Mouse (Mus musculus) kidney, embryonic 15.5 days (tissue): ENCODE measurements around the gene Gm17349. TPM values are rescaled to one million over a fixed set of nuclear protein-coding genes. Genes with fewer than 3 reads are reported as not detected.

Source experiments
- ATAC-seq: fragments of 200-750 bp; cut with Nextera tagmentation; replicated peaks from 2 replicates; pipeline ENCODE4 v1.8.0; 2017; ENCODE audit warnings: moderate TSS enrichment; ENCODE audit not compliant: low FRiP score
- H3K27ac ChIP-seq: fragments of 300-500 bp; sonication (generic); 2 replicates; pipeline ENCODE4 v1.5.1; 2015; ENCODE audit warnings: mild to moderate bottlenecking, inconsistent platforms
- H3K27me3 ChIP-seq: fragments of 300-500 bp; sonication (generic); 2 replicates; pipeline ENCODE4 v1.6.1; 2015; ENCODE audit warnings: inconsistent platforms
- H3K36me3 ChIP-seq: fragments of 300-500 bp; sonication (generic); 2 replicates; pipeline ENCODE4 v1.6.1; 2015; ENCODE audit warnings: inconsistent platforms
- H3K4me1 ChIP-seq: fragments of 300-500 bp; sonication (generic); 2 replicates; pipeline ENCODE4 v1.6.1; 2015; ENCODE audit warnings: inconsistent platforms
- H3K4me2 ChIP-seq: fragments of 300-500 bp; sonication (generic); 2 replicates; pipeline ENCODE4 v1.6.1; 2015; ENCODE audit warnings: moderate library complexity, mild to moderate bottlenecking, inconsistent platforms
- H3K4me3 ChIP-seq: fragments of 300-500 bp; sonication (generic); replicated peaks from 2 replicates; pipeline ENCODE4 v1.5.1; 2015; ENCODE audit warnings: mild to moderate bottlenecking, inconsistent platforms
- H3K9ac ChIP-seq: fragments of 300-500 bp; sonication (generic); 2 replicates; pipeline ENCODE4 v1.6.1; 2015; ENCODE audit warnings: mild to moderate bottlenecking, inconsistent platforms
- H3K9me3 ChIP-seq: fragments of 300-500 bp; sonication (generic); replicated peaks from 2 replicates; pipeline ENCODE4 v1.6.1; 2016; ENCODE audit warnings: inconsistent platforms
- WGBS: fragments of 180-500 bp; shearing (Covaris S2); methylation state at CpG from one replicate; pipeline ENCODE4 v1.1.7; 2015; ENCODE audit warnings: mixed read lengths; 5-methylcytosine and 5-hydroxymethylcytosine counted together
- polyA plus RNA-seq: library from polyadenylated mRNA; unstranded; fragments of >200 nt; fragmentation: Nextera tagmentation; extraction: Ambion mirVana; gene quantifications from 2 replicates; pipeline ENCODE4 v1.2.1, GENCODE M21; 2015

Gene Gm17349
- polyA plus RNA-seq, 1 experiment from 2014 or later, result not detected

- Histone ChIP-seq H3K27me3 (no peaks in the 10 kb centered on the region), H3K36me3 (peaks cover 34% of the 10 kb centered on the region), H3K4me3 (no peak overlapping the region), H3K4me2 (peak overlapping the region; percentile 9; the same call in 1 of the 2 replicates), H3K27ac (peak overlapping the region; percentile 48), H3K9me3 (no peaks in the 10 kb centered on the region), H3K9ac (no peak overlapping the region), H3K4me1 (peaks cover 54% of the 10 kb centered on the region)
- WGBS, result 49% methylated on average over 11 of the region's 11 CpGs
- ATAC-seq, result no peak
Measured at GRCm38 (mm10) chr15:99715982-99716746, 10.9 kb upstream of the Gm17349 start.

- Histone ChIP-seq H3K9ac (no peak overlapping the region), H3K27me3 (no peaks in the 10 kb centered on the region), H3K36me3 (peaks cover 41% of the 10 kb centered on the region), H3K4me2 (no peak overlapping the region), H3K4me3 (no peak overlapping the region), H3K9me3 (no peaks in the 10 kb centered on the region), H3K27ac (peak overlapping the region; percentile 48), H3K4me1 (peaks cover 54% of the 10 kb centered on the region)
- ATAC-seq, result no peak
- 76% methylated on average over 13 of the region's 13 CpGs for WGBS
Measured at GRCm38 (mm10) chr15:99715361-99715865, 10.1 kb upstream of the Gm17349 start.

GRCm38 (mm10) chr15:99714858-99715257, 9.6 kb upstream of the Gm17349 start:
- Histone ChIP-seq H3K4me2 (no peak overlapping the region), H3K4me1 (peaks cover 54% of the 10 kb centered on the region), H3K27ac (no peak overlapping the region; the same call in 1 of the 2 replicates), H3K36me3 (peaks cover 47% of the 10 kb centered on the region), H3K9me3 (no peaks in the 10 kb centered on the region), H3K9ac (no peak overlapping the region), H3K4me3 (no peak overlapping the region), H3K27me3 (no peaks in the 10 kb centered on the region)
- ATAC-seq, result no peak
- WGBS, result 59% methylated on average over 7 of the region's 7 CpGs

- Histone ChIP-seq H3K9me3 (no peaks in the 10 kb centered on the region), H3K4me2 (no peak overlapping the region), H3K27me3 (no peaks in the 10 kb centered on the region), H3K27ac (0 out of 2 replicates have a peak overlapping the region, but pooled peaks have one; percentile 15), H3K4me1 (peaks cover 54% of the 10 kb centered on the region), H3K36me3 (peaks cover 53% of the 10 kb centered on the region), H3K4me3 (no peak overlapping the region), H3K9ac (no peak overlapping the region)
- ATAC-seq, result no peak
- 61% methylated on average over 4 of the region's 4 CpGs for WGBS
Measured at GRCm38 (mm10) chr15:99714206-99714605, 8.9 kb upstream of the Gm17349 start.

GRCm38 (mm10) chr15:99713569-99713968, 8.3 kb upstream of the Gm17349 start:
- Histone ChIP-seq H3K4me1 (peaks cover 48% of the 10 kb centered on the region), H3K9me3 (no peaks in the 10 kb centered on the region), H3K27me3 (no peaks in the 10 kb centered on the region), H3K27ac (0 out of 2 replicates have a peak overlapping the region, but pooled peaks have one; percentile 24), H3K9ac (no peak overlapping the region), H3K4me2 (no peak overlapping the region), H3K36me3 (peaks cover 60% of the 10 kb centered on the region), H3K4me3 (no peak overlapping the region)
- ATAC-seq, result no peak
- WGBS, result 88% methylated on average over 3 of the region's 3 CpGs

GRCm38 (mm10) chr15:99712666-99713559, 7.6 kb upstream of the Gm17349 start:
- Histone ChIP-seq H3K9ac (no peak overlapping the region), H3K9me3 (no peaks in the 10 kb centered on the region), H3K4me2 (no peak overlapping the region), H3K4me1 (peaks cover 41% of the 10 kb centered on the region), H3K27ac (0 out of 2 replicates have a peak overlapping the region, but pooled peaks have one; percentile 24), H3K27me3 (no peaks in the 10 kb centered on the region), H3K4me3 (no peak overlapping the region), H3K36me3 (peaks cover 66% of the 10 kb centered on the region)
- 51% methylated on average over 13 of the region's 13 CpGs for WGBS
- ATAC-seq, result peak; percentile 11; the same call in 1 of the 2 replicates

- Histone ChIP-seq H3K27me3 (no peaks in the 10 kb centered on the region), H3K36me3 (peaks cover 80% of the 10 kb centered on the region), H3K9ac (no peak overlapping the region), H3K4me2 (no peak overlapping the region), H3K9me3 (no peaks in the 10 kb centered on the region), H3K27ac (no peak overlapping the region), H3K4me1 (peaks cover 29% of the 10 kb centered on the region), H3K4me3 (no peak overlapping the region)
- WGBS, result 58% methylated on average over 3 of the region's 3 CpGs
- no peak for ATAC-seq
Measured at GRCm38 (mm10) chr15:99711491-99711890, 6.2 kb upstream of the Gm17349 start.

GRCm38 (mm10) chr15:99710221-99711190, 5.2 kb upstream of the Gm17349 start:
- H3K4me3 ChIP-seq, result no peak overlapping the region
- WGBS, result 89% methylated on average over 10 of the region's 10 CpGs
- peaks cover 88% of the 10 kb centered on the region for H3K36me3 ChIP-seq

GRCm38 (mm10) chr15:99708176-99708575, 2.9 kb upstream of the Gm17349 start:
- Histone ChIP-seq H3K4me2 (no peak overlapping the region), H3K27ac (no peak overlapping the region), H3K9ac (no peak overlapping the region), H3K4me1 (peaks cover 31% of the 10 kb centered on the region), H3K27me3 (no peaks in the 10 kb centered on the region), H3K4me3 (no peak overlapping the region), H3K36me3 (peaks cover 88% of the 10 kb centered on the region), H3K9me3 (no peaks in the 10 kb centered on the region)
- WGBS, result 93% methylated on average over 13 of the region's 13 CpGs
- no peak for ATAC-seq

More at GRCm38 (mm10) chr15:99710221-99711190, 5.2 kb upstream of the Gm17349 start:
- no peak overlapping the region for H3K4me2 ChIP-seq
- ATAC-seq, result no peak
- no peaks in the 10 kb centered on the region for H3K9me3 ChIP-seq
- no peaks in the 10 kb centered on the region for H3K27me3 ChIP-seq
- H3K27ac ChIP-seq, result no peak overlapping the region
- peaks cover 19% of the 10 kb centered on the region for H3K4me1 ChIP-seq
- no peak overlapping the region for H3K9ac ChIP-seq

GRCm38 (mm10) chr15:99704881-99705280, 409 bp downstream of the Gm17349 start:
- Histone ChIP-seq H3K27me3 (no peaks in the 10 kb centered on the region), H3K4me3 (no peak overlapping the region), H3K27ac (peak overlapping the region; percentile 97), H3K9me3 (no peaks in the 10 kb centered on the region), H3K4me1 (peaks cover 44% of the 10 kb centered on the region), H3K4me2 (peak overlapping the region; percentile 73), H3K36me3 (peaks cover 55% of the 10 kb centered on the region), H3K9ac (no peak overlapping the region)
- ATAC-seq, result no peak
- WGBS, result 63% methylated on average over 7 of the region's 7 CpGs
